Mouse (Mus musculus) lung, embryonic 16.5 days (tissue): ENCODE measurements around the gene Olfr1393. TPM values are rescaled to one million over a fixed set of nuclear protein-coding genes. Genes with fewer than 3 reads are reported as not detected.

Source experiments
- ATAC-seq: fragments of 200-750 bp; cut with Nextera tagmentation; 2 replicates; pipeline ENCODE4 v1.8.0; 2017; ENCODE audit warnings: low read depth, mild to moderate bottlenecking, moderate library complexity
- H3K27ac ChIP-seq: fragments of 300-500 bp; sonication (generic); 2 replicates; pipeline ENCODE4 v1.5.1; 2014; ENCODE audit warnings: mild to moderate bottlenecking, control low read depth, low read length
- H3K27me3 ChIP-seq: fragments of 300-500 bp; sonication (generic); 2 replicates; pipeline ENCODE4 v1.6.1; 2014; ENCODE audit warnings: low read depth, low read length, mixed read lengths; ENCODE audit not compliant: control insufficient read depth, insufficient read depth
- H3K36me3 ChIP-seq: fragments of 300-500 bp; sonication (generic); 2 replicates; pipeline ENCODE4 v1.6.1; 2014; ENCODE audit warnings: low read length; ENCODE audit not compliant: control insufficient read depth, insufficient read depth
- H3K4me1 ChIP-seq: fragments of 300-500 bp; sonication (generic); replicated peaks from 2 replicates; pipeline ENCODE4 v1.6.1; 2014; ENCODE audit warnings: low read length, mixed read lengths; ENCODE audit not compliant: control insufficient read depth, insufficient read depth
- H3K4me2 ChIP-seq: fragments of 300-500 bp; sonication (generic); 2 replicates; pipeline ENCODE4 v1.6.1; 2014; ENCODE audit warnings: low read depth, low read length, control low read depth
- H3K4me3 ChIP-seq: fragments of 300-500 bp; sonication (generic); 2 replicates; pipeline ENCODE4 v1.5.1; 2014; ENCODE audit warnings: mild to moderate bottlenecking, low read length, control low read depth
- H3K9ac ChIP-seq: fragments of 300-500 bp; sonication (generic); 2 replicates; pipeline ENCODE4 v1.6.1; 2014; ENCODE audit warnings: low read length, control low read depth
- H3K9me3 ChIP-seq: fragments of 300-500 bp; sonication (generic); 2 replicates; pipeline ENCODE4 v1.6.1; 2016; ENCODE audit warnings: low read length; ENCODE audit not compliant: control insufficient read depth
- WGBS: fragments of 180-500 bp; shearing (Covaris S2); extraction: QIAGEN DNeasy Blood & Tissue Kit; methylation state at CpG from one replicate; pipeline ENCODE4 v1.1.7; 2014; 5-methylcytosine and 5-hydroxymethylcytosine counted together
- polyA plus RNA-seq: library from polyadenylated mRNA; unstranded; fragments of >200 nt; fragmentation: Nextera tagmentation; extraction: Ambion mirVana; gene quantifications from 2 replicates; pipeline ENCODE4 v1.2.1, GENCODE M21; 2015

Olfr1393 gene
- polyA plus RNA-seq, 1 experiment from 2014 or later = 0.05 TPM

- Histone ChIP-seq H3K9ac (peak overlapping the region; percentile 89), H3K27ac (peak overlapping the region; percentile 93), H3K27me3 (no peaks in the 10 kb centered on the region), H3K4me1 (peaks cover 60% of the 10 kb centered on the region), H3K4me2 (peak overlapping the region; percentile 71), H3K9me3 (no peaks in the 10 kb centered on the region), H3K36me3 (peaks cover 11% of the 10 kb centered on the region), H3K4me3 (peak overlapping the region; percentile 73)
- 13% methylated on average over 10 of the region's 10 CpGs for WGBS
- ATAC-seq = no peak; the same call in 1 of the 2 replicates
Measured at GRCm38 (mm10) chr11:49249811-49250421, 28.2 kb upstream of the Olfr1393 start.

DNA sequence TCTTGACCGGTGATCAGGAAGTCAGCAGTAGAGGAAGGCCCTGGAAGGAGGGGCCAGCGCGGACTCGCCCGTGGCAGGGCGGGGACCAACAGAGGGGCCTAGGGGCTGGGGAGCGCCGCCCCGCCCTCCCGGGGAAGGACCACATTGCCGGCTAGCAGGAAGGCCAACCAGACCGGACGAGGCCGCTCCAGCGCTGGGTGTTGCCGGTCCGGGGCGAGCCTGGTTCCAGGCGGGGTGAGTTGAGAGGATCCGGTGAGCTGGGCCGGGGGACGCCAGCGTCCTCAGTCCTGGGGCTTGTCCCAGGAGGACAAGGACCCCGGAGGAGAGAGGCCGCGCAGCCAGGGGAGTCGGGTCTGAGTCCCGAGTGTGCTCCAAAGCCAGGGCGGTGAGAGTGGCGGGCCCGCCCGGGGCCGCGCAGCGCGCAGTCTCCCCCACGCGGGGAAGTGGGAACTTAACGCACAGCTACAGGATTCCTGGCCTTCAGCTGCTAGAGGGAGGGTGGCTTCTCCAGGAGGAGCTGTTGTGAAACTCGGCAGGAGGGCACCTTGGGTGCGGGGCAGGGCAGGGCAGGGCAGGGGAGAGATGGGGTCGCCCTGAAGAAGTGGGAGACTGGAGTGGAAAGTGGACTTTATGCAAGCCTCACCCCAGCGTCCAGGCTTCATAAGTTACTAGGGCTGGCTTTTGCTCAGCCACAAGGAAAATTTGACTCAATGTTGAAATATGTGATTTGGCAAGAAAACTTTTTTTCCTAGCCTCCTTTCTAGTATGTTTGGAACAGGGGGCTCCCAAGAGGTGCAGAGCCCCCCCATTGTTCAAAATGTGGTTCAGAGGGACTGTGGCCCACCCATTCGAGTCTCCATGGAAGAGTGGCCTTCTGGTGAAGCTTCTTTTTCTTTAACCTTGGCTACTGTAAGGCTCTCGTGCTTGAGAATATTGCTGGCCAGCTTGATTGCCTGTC lies 27.4 kb upstream of the Olfr1393 start:
- Histone ChIP-seq H3K4me1 (peaks cover 52% of the 10 kb centered on the region), H3K36me3 (peaks cover 15% of the 10 kb centered on the region), H3K27me3 (no peaks in the 10 kb centered on the region), H3K9ac (peak overlapping the region; percentile 89), H3K4me2 (peak overlapping the region; percentile 71), H3K27ac (peak overlapping the region; percentile 93), H3K4me3 (peak overlapping the region; percentile 73), H3K9me3 (no peaks in the 10 kb centered on the region)
- 2% methylated on average over 45 of the region's 45 CpGs for WGBS
- peak; percentile 97 for ATAC-seq

DNA sequence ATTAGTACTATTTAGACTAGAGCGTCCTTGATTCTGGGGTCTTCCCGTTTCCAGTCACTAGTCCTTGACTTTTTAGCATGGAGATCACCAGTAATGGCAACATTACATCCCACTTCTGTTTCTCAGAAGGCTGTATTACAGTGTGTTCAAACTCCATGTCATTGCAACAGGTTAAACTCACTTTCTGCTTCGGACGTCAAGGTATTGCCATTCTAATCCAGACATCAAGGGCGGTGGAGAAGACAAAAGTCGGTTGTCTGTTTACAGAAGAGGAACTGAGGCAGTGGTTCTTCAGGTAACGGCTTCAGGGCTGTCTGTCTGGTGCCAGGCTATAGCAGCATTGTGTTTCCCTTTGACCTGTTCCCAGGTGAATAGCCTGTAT lies 26.7 kb upstream of the Olfr1393 start:
- Histone ChIP-seq H3K4me1 (peaks cover 47% of the 10 kb centered on the region), H3K36me3 (peaks cover 17% of the 10 kb centered on the region)
- WGBS = 40% methylated on average over 7 of the region's 7 CpGs

GRCm38 (mm10) chr11:49252048-49252447 lies 26.1 kb upstream of the Olfr1393 start:
- H3K4me2 ChIP-seq = peak overlapping the region; percentile 71
- H3K4me1 ChIP-seq = peaks cover 41% of the 10 kb centered on the region
- H3K4me3 ChIP-seq = peak overlapping the region; percentile 73
- no peak for ATAC-seq
- 84% methylated on average over 5 of the region's 5 CpGs for WGBS
- H3K36me3 ChIP-seq = peaks cover 18% of the 10 kb centered on the region
- H3K9ac ChIP-seq = no peak overlapping the region
- H3K27ac ChIP-seq = no peak overlapping the region
- no peaks in the 10 kb centered on the region for H3K9me3 ChIP-seq
- H3K27me3 ChIP-seq = no peaks in the 10 kb centered on the region

More for the DNA sequence above, 26.7 kb upstream of the Olfr1393 start:
- Histone ChIP-seq H3K4me2 (peak overlapping the region; percentile 71), H3K4me3 (peak overlapping the region; percentile 73), H3K27me3 (no peaks in the 10 kb centered on the region), H3K9ac (peak overlapping the region; percentile 89), H3K27ac (peak overlapping the region; percentile 93; the same call in 1 of the 2 replicates), H3K9me3 (no peaks in the 10 kb centered on the region)
- no peak for ATAC-seq

GRCm38 (mm10) chr11:49253035-49253434 lies 25.1 kb upstream of the Olfr1393 start:
- no peak for ATAC-seq
- Histone ChIP-seq H3K36me3 (peaks cover 20% of the 10 kb centered on the region), H3K27ac (no peak overlapping the region), H3K9me3 (no peaks in the 10 kb centered on the region), H3K4me2 (peak overlapping the region; percentile 22), H3K4me1 (peaks cover 31% of the 10 kb centered on the region), H3K27me3 (no peaks in the 10 kb centered on the region), H3K4me3 (no peak overlapping the region), H3K9ac (no peak overlapping the region)
- WGBS = 74% methylated on average over 6 of the region's 6 CpGs

DNA sequence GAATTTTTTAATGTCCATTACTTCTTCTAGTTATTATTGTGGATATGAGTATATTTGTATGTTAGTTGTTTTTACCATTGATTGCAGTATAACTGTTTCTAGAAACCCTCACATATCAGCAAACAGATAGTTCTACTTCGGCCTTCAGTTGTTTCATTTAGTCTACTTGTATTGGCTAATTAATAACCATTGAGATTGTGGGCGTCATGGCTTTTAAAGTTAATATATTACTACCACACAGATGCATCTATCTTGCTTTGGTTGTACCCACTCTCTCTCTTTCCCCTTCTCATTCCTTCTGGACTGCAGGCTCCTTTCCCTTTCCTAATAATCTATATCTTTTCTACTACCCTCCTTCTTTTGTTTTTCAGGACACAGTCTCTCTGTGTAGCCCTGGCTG lies 18.8 kb upstream of the Olfr1393 start:
- Histone ChIP-seq H3K4me3 (no peak overlapping the region), H3K9me3 (no peaks in the 10 kb centered on the region), H3K9ac (no peak overlapping the region), H3K27me3 (no peaks in the 10 kb centered on the region), H3K4me1 (no peaks in the 10 kb centered on the region; the same call in 1 of the 2 replicates), H3K4me2 (no peak overlapping the region), H3K36me3 (peaks cover 32% of the 10 kb centered on the region), H3K27ac (no peak overlapping the region)
- no peak for ATAC-seq
- WGBS = 76% methylated on average over 2 of the region's 2 CpGs

DNA sequence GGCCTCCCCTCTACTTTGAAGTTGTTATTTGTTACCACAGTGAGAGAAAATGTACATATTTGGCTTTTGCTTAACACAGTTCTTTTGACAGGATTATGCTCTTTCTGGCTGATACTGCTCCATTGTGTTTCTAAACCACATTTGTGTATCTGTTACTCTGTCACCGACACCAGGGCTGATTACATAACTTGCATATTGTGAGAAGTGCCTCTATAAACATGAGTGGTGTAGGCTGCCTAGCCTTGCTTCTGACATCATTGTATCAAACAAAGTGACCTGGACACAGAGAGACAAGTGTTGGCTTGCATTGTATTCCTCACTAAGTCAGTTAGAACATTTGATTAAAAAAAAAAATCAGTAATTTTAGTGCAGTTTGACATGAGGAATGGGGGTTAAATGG lies 18.3 kb upstream of the Olfr1393 start:
- Histone ChIP-seq H3K4me1 (no peaks in the 10 kb centered on the region; the same call in 1 of the 2 replicates), H3K9ac (no peak overlapping the region), H3K9me3 (no peaks in the 10 kb centered on the region), H3K36me3 (peaks cover 28% of the 10 kb centered on the region), H3K27ac (no peak overlapping the region), H3K4me2 (no peak overlapping the region), H3K27me3 (no peaks in the 10 kb centered on the region), H3K4me3 (no peak overlapping the region)
- 45% methylated on average over 1 of the region's 1 CpGs for WGBS
- ATAC-seq = no peak

- H3K4me1 ChIP-seq = no peaks in the 10 kb centered on the region; the same call in 1 of the 2 replicates
- no peak overlapping the region for H3K4me3 ChIP-seq
- WGBS = 89% methylated on average over 21 of the region's 21 CpGs
- H3K27me3 ChIP-seq = no peaks in the 10 kb centered on the region
- 0 out of 2 replicates have a peak, but pooled peaks have one; percentile 20 for ATAC-seq
- no peak overlapping the region for H3K9ac ChIP-seq
- H3K27ac ChIP-seq = no peak overlapping the region
- no peaks in the 10 kb centered on the region for H3K9me3 ChIP-seq
- no peak overlapping the region for H3K4me2 ChIP-seq
- H3K36me3 ChIP-seq = peaks cover 23% of the 10 kb centered on the region
Measured at GRCm38 (mm10) chr11:49260598-49261312, 17.3 kb upstream of the Olfr1393 start.
